Mouse (Mus musculus): ENCODE measurements around the gene Gm10160.

DNA sequence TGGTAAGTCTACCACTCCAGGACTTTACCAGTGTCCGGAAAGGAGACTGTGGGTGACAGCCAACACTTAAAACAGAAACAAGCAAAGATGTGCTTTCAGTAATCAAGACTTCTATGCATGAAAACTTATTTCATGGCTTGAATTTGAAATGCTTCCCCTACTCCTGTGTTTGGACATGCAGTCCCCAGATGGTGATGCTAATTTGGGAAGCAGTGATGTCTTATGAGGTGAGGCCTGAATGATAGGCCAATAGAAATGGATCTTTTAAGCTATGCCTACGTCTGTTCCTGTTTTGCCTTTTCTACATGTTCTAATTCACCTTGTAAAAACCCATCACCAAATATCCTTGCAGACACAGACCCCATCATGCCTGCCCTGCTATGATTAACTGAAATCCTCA lies 49.3 kb upstream of the Gm10160 start:
- TF ChIP-seq CTCF (IDR thresholded peaks at IDR 0.05; ENCODE audit: low read depth, low read length), result no peak
- TF ChIP-seq POLR2A (IDR thresholded peaks at IDR 0.05; ENCODE audit: borderline replicate concordance, low read depth, low read length), result no peak
